Mouse (Mus musculus) embryonic fibroblast, embryonic 13.5 days (primary cell): ENCODE data around the gene Dnajc5. TPM values are rescaled to one million over a fixed set of nuclear protein-coding genes. Genes with fewer than 3 reads are reported as not detected.

ENCODE experiments used
- H3K27ac ChIP-seq: 2 replicates; pipeline ENCODE4 v1.5.1; 2012; ENCODE audit warnings: low read length, control low read depth, inconsistent platforms; ENCODE audit not compliant: insufficient read depth
- H3K4me1 ChIP-seq: 2 replicates; pipeline ENCODE4 v1.6.1; 2011; ENCODE audit warnings: low read length; ENCODE audit not compliant: control insufficient read depth, insufficient read depth
- H3K4me3 ChIP-seq: 2 replicates; pipeline ENCODE4 v1.5.1; 2011; ENCODE audit warnings: mild to moderate bottlenecking, control low read depth, low read length; ENCODE audit not compliant: insufficient read depth
- CTCF ChIP-seq: IDR thresholded peaks from 2 replicates; pipeline ENCODE4 v1.5.1; 2011; ENCODE audit warnings: mild to moderate bottlenecking, control low read depth, low read length, moderate library complexity, borderline replicate concordance; ENCODE audit not compliant: insufficient read depth
- POLR2A ChIP-seq: IDR thresholded peaks from 2 replicates; pipeline ENCODE4 v1.6.1; 2011; ENCODE audit warnings: low read depth, mild to moderate bottlenecking, control low read depth, low read length, moderate library complexity
- polyA plus RNA-seq: library from polyadenylated mRNA; stranded (reverse); fragments of >200 nt; gene quantifications from 2 replicates; pipeline ENCODE4 v1.2.4, GENCODE M21; 2011; ENCODE audit warnings: low read depth; ENCODE audit not compliant: missing spikeins, insufficient read length

Dnajc5 gene
- polyA plus RNA-seq, 1 experiment = 97.4 TPM

DNA sequence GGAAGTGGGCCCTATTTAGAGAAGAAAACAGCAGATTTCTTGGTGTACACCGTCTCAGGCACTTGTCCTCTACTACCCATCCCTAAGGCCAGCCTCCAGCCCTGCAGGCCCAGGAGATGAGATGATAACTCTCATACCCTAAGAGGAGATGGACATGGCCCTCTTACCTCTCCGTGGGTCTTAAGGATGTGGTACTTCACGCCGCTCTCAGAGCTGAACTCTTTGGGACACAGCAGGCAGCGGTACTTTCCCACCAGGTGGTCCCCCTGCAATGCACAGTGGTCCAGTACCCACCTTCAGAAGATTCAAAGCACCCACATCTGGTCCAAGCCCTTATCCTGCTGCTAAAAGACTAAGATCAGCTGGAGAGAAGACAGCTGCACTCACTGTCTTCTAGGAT is 65.2 kb downstream of the Dnajc5 start:
- Histone ChIP-seq H3K27ac (no peak overlapping the region), H3K4me3 (no peak overlapping the region), H3K4me1 (no peaks in the 10 kb centered on the region)
- TF ChIP-seq CTCF = no peak
- TF ChIP-seq POLR2A = no peak

DNA sequence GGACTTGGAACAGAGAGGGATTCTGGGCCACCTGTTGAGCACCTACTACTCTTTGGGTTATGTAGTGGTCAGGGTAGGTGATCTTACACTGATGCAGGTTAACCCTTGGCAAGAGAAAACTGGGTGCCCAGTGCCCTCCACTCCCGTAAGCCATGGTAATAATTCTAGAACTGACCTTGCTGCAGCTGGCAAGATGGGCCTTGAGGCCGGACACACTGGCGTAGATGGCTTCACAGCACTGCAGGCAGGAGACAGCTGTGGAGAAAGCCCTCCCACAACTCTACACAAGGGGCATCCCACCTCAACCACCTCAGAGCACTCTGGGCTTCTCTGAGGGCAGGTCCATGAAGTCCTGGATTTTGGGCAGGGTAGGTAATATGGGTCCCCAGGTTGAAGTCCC is 65.8 kb downstream of the Dnajc5 start:
- Histone ChIP-seq H3K4me1 (peaks cover under 1% of the 10 kb centered on the region; the same call in 1 of the 2 replicates), H3K4me3 (no peak overlapping the region), H3K27ac (no peak overlapping the region)
- TF ChIP-seq CTCF (no peak), POLR2A (no peak)

DNA sequence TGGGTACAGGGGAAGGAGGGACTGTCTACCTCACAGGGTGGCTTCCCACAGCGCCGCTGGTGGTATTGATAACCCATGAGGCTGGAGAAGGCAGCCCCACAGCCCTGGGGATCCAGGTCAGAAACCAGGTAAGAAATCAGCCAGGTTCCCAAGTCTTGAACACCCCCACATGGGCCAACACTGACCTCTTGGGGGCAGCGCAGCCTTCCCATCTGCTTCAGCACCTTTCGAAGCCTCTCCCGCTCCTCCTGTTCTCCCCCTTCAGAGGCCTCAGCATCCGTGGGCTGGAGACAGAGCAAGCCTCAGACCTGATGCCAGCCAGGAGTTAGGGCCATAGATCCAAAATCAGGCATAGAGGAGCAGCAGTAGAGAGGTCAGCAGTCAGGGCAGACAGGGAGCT is 67.5 kb downstream of the Dnajc5 start:
- TF ChIP-seq CTCF = no peak
- TF ChIP-seq POLR2A = no peak
- no peak overlapping the region for H3K4me3 ChIP-seq
- H3K27ac ChIP-seq = no peak overlapping the region
- peaks cover 3% of the 10 kb centered on the region; the same call in 1 of the 2 replicates for H3K4me1 ChIP-seq

DNA sequence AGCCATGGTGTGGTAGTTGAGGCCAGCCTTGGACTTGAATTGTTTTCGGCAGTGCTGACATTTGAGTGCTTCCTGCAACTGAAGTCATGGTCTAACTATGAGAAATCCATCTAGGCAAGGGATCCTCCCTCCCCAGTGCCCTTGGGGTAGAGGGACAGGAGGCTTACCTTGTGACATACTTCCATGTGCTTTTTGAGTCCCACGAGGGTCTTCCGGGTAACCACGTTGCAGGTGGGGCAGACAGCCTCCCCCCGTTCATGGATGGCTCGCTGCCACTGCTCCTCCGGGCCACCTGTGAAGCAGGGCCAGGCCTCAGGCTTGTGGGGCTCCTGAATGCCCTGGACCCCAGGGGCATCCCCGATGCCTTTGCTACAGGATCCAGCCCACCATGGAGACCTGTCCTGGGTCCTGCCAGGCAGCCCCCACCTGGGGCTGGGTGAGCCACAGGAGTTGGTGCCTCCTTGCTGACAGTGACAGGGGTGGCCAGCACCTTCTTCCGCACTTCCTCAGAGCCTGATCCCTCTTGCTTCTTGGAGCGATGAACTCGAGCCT is 68.0 kb downstream of the Dnajc5 start:
- Histone ChIP-seq H3K4me1 (peaks cover 3% of the 10 kb centered on the region; the same call in 1 of the 2 replicates), H3K4me3 (no peak overlapping the region), H3K27ac (no peak overlapping the region)
- no peak for TF ChIP-seq POLR2A
- TF ChIP-seq CTCF = no peak

DNA sequence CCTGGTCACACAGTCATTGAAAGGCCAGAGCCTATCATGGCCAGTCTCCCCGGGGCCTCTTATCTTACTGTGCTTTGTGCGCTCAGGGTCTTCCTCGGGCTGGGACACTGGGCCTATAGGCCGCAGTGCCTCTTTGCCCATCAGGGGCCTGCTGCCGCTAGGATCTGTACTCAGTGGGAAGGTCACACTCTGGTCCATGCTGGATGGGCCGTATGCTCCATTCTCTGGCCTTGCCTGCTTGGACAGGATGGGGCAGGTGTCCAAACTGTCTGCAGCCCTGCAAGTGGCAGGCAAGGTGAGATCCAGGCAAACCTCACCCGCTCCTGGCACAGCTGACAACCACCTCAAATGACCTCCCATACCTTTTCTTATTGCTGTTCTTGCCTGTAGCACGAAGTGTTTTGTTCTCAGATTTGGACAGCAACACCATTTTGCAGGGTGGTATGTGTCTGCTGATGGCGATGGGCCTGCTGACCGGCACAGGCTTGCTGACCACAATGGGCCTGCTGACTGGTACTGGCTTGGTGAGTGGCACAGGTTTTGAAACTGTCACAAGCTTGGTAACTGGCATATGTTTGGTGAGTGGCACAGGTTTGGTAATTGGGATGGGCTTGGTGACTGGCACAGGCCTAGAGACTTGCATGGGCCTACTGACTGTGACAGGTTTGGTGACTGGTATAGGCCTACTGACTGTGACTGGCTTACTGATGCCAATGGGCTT is 68.9 kb downstream of the Dnajc5 start:
- no peak overlapping the region for H3K27ac ChIP-seq
- peaks cover 3% of the 10 kb centered on the region; the same call in 1 of the 2 replicates for H3K4me1 ChIP-seq
- no peak for TF ChIP-seq CTCF
- TF ChIP-seq POLR2A = no peak
- no peak overlapping the region for H3K4me3 ChIP-seq

DNA sequence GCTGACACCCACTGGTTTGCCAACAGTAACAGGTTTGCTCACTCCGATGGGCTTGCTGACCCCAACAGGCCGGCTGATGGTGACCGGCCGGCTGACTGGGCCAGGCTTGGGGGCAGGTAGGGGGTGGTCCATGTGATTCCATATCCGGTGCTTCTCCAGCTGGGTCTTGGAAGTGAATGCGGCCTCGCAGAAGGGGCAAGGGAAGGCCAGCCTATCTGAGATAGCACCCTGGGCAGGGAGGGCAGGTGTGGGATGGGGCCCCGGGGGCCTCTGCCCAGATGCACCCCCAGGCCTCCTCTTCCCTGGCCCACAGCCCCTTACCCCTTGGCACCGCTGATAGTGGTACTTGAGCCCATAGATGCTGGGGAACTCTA is 69.4 kb downstream of the Dnajc5 start:
- no peak overlapping the region for H3K4me3 ChIP-seq
- TF ChIP-seq POLR2A (no peak), CTCF (no peak)
- H3K4me1 ChIP-seq = peaks cover 3% of the 10 kb centered on the region; the same call in 1 of the 2 replicates
- H3K27ac ChIP-seq = no peak overlapping the region

DNA sequence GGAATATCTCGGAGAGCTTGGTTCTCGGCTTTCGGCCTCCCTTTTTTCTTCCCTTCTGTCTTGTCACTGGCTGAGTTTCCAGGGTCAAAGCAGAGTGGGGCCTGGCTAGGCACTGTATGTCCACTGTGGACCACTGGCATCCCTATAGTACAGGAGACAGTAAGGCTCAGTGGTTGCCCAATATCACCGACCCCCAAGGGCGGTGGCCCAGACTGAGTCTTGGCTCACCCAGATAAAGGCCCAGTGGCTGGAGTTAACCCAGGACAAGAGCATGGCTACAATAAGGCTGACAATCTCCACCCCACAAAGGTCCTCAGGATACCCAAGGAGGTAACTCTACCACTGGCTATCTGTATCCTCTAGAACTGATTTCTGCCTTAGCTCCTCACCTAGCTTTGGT is 70.2 kb downstream of the Dnajc5 start:
- no peak for TF ChIP-seq POLR2A
- TF ChIP-seq CTCF = no peak
- H3K4me1 ChIP-seq = peaks cover 3% of the 10 kb centered on the region; the same call in 1 of the 2 replicates
- no peak overlapping the region for H3K27ac ChIP-seq
- H3K4me3 ChIP-seq = no peak overlapping the region

DNA sequence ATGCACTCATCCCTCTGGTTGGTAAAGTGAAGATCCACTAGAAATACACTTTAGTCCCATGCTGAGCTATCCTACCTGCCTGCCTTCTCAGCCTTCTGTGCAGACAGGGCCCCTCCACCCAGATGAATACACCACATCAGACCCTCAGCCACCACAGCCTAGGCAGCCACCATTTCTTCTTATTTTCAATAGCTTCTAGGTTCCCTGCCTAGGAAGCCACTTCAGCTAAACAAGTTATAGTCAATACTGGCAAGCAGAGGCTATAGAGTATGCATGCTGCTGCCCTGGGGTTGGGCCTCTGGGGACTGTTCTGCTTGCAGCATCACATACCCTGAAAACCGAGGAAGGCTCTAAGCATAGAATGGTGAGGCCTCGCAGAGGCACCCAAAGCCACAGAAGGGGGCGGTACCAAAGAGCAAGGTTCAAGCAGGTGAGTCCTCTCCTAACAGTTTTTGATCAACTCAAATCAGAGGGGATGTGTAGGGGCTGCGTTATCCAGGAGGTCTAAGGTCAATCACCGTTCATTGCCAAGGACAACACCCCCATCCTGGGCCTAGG is 71.3 kb downstream of the Dnajc5 start, which contains the start of gene Prpf6:
Gene Prpf6, plus strand, starts transcription at position 341 of the 558 bp plus-strand sequence.
- Histone ChIP-seq H3K27ac (no peak within 1 kb of the TSS; the same call in 1 of the 2 replicates), H3K4me1 (peaks cover 3% of the 10 kb centered on the region; the same call in 1 of the 2 replicates), H3K4me3 (peak within 1 kb of the TSS; percentile 96)
- TF ChIP-seq POLR2A (no peak), CTCF (no peak)

DNA sequence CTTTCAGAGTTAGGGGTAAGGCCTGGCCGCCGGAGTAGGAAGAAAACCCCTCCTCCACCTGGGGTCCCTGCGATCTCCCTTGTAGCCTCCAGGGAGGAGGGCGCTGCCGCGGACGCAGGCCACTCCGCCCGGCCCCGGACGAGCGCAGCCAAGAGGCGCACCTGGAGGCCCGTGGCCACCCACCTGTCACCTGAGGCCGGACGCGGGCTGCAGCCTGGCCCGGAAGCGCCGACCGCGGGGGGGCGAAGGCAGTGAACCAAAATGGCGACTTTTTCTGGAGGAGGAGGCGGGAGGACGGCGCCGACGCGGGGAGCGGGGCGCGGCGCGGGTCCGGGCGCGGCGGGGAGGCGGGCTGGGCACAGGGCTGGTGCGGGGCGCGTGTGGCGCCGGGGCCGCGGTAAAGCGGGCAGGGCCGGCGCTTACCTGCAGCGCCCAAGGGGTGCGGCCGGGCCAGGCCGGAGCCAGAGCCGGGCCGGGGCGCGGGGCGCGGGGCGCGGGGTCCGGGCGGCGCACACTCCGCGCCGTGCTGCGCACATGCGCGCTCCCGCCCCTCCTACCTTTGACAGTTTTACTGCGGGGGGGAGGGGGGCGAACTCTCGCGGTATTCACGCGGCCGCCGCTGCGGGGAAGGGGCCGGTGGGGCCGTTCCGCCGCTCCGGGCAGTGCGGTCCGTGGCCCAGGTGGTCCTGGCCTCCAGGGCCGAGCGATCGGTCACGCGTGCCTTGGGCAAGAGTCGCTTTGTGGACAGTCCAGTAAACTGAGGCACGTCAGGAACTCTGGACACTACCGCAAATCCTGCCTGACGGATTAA is 72.2 kb downstream of the Dnajc5 start, which contains the start of gene Zfp512b:
Gene Zfp512b, minus strand, starts transcription at position 573 of the 811 bp plus-strand sequence.
- TF ChIP-seq POLR2A = peak; percentile 94
- TF ChIP-seq CTCF = no peak
- peak within 1 kb of the TSS; percentile 96 for H3K4me3 ChIP-seq
- peak within 1 kb of the TSS; percentile 37 for H3K27ac ChIP-seq
- peaks cover 8% of the 10 kb centered on the region for H3K4me1 ChIP-seq
